1 mouse cellular context compared by ENCODE assay signal in genomic region chr8:107621136-107621535, GRCm38 (mm10).
TF ChIP-seq lines count a peak whose summit lies in the region.

No protein-coding gene starts in this region.

TF ChIP-seq in MEL, 35 proteins besides CTCF, POLR2A, EP300 and RAD21 (continued from another document):
- TF ChIP-seq MYB (IDR thresholded peaks at IDR 0.05; ENCODE audit: low read depth, low read length), result no peak
- no peak for TF ChIP-seq NELFE (IDR thresholded peaks at IDR 0.05; ENCODE audit: low read depth, low read length)
- TF ChIP-seq SIN3A (IDR thresholded peaks at IDR 0.05; ENCODE audit: low read length), result no peak
